Mouse (Mus musculus): ENCODE results near the gene Snx33. TPM values are rescaled to one million over a fixed set of nuclear protein-coding genes. Genes with fewer than 3 reads are reported as not detected.
A peak's percentile ranks its signal among the peaks of the same experiment; 100 is the strongest.
"Not testable (repeated sequence)": the region's sequence is repeated elsewhere in the genome, so short reads cannot be mapped to it uniquely, and the experiment has no call there.

Snx33 gene
- polyA plus RNA-seq, 1 experiment from 2014 or later = 25.8 TPM

GRCm38 (mm10) chr9:56915695-56916410, 12.3 kb downstream of the Snx33 start:
- no peaks in the 10 kb centered on the region for H3K27me3 ChIP-seq
- ChIA-PET CTCF (interaction anchor here (1.5 kb wide), 1 partner anchor 12 kb away, joined by 3 read pairs; the partner anchor contains the start of gene Snx33), POLR2A (interaction anchor here (4.2 kb wide), 1 partner anchor 12 kb away, joined by 13 read pairs; the partner anchor contains the start of gene Snx33)
- no peak for ATAC-seq
- in situ Hi-C loops (cut with MboI; ENCODE audit: low pct_unique_long_range_greater_than_20kb) = no loop called here
- TF ChIP-seq CTCF (IDR thresholded peaks at IDR 0.05) = no peak
- DNase-seq (ENCODE audit: low read depth, low spot score) = no peak

GRCm38 (mm10) chr9:56915116-56915515, 13.1 kb downstream of the Snx33 start:
- no peaks in the 10 kb centered on the region for H3K27me3 ChIP-seq
- DNase-seq (ENCODE audit: low read depth, low spot score) (no peak), ATAC-seq (no peak)
- CTCF ChIA-PET = interaction anchor here (1.5 kb wide), 1 partner anchor 13 kb away, joined by 3 read pairs; the partner anchor contains the start of gene Snx33
- TF ChIP-seq CTCF (IDR thresholded peaks at IDR 0.05) = no peak
- POLR2A ChIA-PET = interaction anchor here (4.2 kb wide), 1 partner anchor 12 kb away, joined by 13 read pairs; the partner anchor contains the start of gene Snx33
- in situ Hi-C loops (cut with MboI; ENCODE audit: low pct_unique_long_range_greater_than_20kb) = no loop called here

DNA sequence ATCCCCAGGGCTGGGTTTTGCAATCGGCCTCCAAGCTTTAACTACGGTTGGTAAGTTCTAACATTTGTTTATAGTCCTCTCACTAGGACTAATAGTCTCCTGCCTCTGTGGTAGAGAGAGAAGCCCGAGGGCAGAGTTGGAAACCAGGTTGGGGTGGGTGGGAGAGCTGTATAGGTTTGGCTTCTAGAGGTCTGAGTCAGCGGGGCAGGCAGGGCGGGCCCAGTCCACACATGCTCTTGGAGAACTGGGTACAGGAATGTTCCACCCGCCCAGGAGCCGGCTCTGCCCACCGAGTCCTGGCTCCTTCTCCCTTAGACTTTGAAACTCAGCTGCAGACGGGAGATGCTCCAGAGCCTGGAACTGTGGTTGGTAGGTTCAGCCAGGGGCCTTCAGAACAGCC, 14.2 kb downstream of the Snx33 start:
- in situ Hi-C loops (cut with MboI; ENCODE audit: low pct_unique_long_range_greater_than_20kb) = no loop called here
- CTCF ChIA-PET = interaction anchor here (1.1 kb wide), 1 partner anchor 9 kb away, joined by 3 read pairs; no protein-coding TSS in a partner anchor
- no peak for TF ChIP-seq CTCF (IDR thresholded peaks at IDR 0.05)
- ATAC-seq (peak; percentile 65), DNase-seq (ENCODE audit: low read depth, low spot score) (no peak)
- no peaks in the 10 kb centered on the region for H3K27me3 ChIP-seq
- POLR2A ChIA-PET = interaction anchor here (4.2 kb wide), 1 partner anchor 14 kb away, joined by 13 read pairs; the partner anchor contains the start of gene Snx33

DNA sequence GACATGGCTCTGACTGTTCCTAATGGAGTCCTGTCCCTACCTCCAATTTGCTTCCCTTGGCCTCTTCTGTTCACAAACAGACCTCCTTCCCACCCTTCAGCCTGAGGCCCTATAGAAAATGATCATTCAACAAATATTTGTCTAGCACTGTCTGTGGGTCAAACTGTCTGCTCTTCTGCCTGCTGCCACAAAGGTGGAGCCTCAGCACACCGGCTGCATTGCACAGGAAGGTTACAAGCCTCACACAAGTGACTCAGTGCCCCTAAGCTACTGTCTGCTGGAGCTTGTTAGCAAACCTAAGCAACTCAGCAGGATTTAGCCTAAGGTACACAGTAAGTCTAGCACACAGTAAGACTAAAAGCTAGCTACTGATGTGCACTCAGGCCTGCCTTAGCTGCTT, 17.2 kb downstream of the Snx33 start:
- POLR2A ChIA-PET = interaction anchor here (1.0 to 1.4 kb wide), 2 partner anchors 13 to 15 kb away, joined by 3 read pairs; no protein-coding TSS in a partner anchor
- H3K27me3 ChIP-seq = no peaks in the 10 kb centered on the region
- CTCF ChIA-PET = no interaction called here
- no peak for TF ChIP-seq CTCF (IDR thresholded peaks at IDR 0.05)
- in situ Hi-C loops (cut with MboI; ENCODE audit: low pct_unique_long_range_greater_than_20kb) = no loop called here
- no peak for DNase-seq (ENCODE audit: low read depth, low spot score)
- ATAC-seq = no peak

- POLR2A ChIA-PET = interaction anchor here (1.0 to 1.4 kb wide), 2 partner anchors 12 to 16 kb away, joined by 3 read pairs; no protein-coding TSS in a partner anchor
- DNase-seq (ENCODE audit: low read depth, low spot score); CTCF ChIA-PET; in situ Hi-C loops (cut with MboI; ENCODE audit: low pct_unique_long_range_greater_than_20kb); ATAC-seq; H3K27me3 ChIP-seq: not testable (repeated sequence)
These were observed 18.2 kb downstream of the Snx33 start for GRCm38 (mm10) chr9:56909991-56910390.

DNA sequence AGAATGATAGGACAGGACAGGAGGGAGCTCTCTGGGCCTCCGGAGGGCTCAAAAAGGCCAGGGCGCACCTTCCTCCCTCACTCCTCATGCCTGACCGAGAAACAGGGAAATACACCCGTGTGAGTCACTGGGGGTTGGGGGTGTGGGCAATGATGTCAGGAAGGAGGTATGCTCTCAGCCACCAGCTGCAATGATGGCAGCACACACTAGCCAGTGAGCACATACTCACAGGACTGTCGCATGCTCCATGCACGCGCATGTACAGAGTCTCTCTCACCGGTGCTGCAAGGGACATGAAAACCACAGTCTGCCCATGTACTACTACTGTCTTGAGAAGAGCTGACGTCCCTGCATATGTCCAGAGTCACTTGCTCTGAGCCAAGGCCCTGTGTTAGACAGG, 20.6 kb downstream of the Snx33 start:
- CTCF ChIA-PET = interaction anchor here (0.9 to 2.2 kb wide), 5 partner anchors 15 to 224 kb away, joined by 3 to 6 read pairs (median 3); partner anchors contain the start of gene Snx33

DNA sequence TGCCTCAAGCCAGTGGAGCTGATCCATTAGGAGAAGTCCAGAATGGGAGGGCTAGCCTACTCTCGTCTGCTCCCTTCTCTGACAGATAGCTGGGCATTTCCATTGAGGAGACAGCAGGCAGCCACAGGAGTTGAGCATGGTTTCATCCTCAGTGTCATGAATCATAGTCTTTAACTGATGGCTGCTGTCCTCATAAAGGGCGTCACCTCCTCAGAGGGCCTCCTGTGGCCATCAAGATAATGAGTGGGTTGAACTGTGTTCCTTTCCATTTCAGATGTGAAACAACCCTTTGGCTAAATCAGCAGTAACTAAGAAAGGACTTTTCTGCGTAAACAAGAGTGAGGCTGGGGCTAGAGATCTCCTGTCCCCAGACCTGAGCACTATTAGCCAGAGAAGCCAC, 24.5 kb downstream of the Snx33 start:
- TF ChIP-seq CTCF (IDR thresholded peaks at IDR 0.05) = no peak
- CTCF ChIA-PET = no interaction called here

More for the DNA sequence above, 20.6 kb downstream of the Snx33 start:
- no peaks in the 10 kb centered on the region for H3K27me3 ChIP-seq
- ATAC-seq (peak; percentile 84), DNase-seq (ENCODE audit: low read depth, low spot score) (no peak)
- in situ Hi-C loops (cut with MboI; ENCODE audit: low pct_unique_long_range_greater_than_20kb) = no loop called here
- POLR2A ChIA-PET = interaction anchor here (1.9 kb wide), 1 partner anchor 17 kb away, joined by 8 read pairs; no protein-coding TSS in a partner anchor
- TF ChIP-seq CTCF (IDR thresholded peaks at IDR 0.05) = no peak

DNA sequence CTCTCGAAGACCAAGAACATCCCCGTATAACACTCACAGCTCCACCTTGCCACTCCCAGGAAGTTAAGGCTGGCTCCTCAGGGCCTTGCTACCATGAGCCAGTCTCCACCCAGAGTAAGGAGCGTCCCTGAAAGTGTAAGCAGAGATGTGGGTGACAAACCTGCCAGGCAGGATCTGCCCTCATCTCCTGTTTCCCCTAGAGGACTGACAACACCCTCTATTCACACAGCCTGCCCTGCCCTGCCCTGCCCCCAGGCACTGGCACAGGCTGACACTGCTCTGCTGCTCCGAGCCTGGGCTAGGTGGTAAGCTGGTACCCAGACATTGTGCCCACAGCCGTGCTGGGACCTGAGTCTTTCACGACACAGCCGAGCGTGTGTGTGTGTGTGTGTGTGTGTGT, 27.0 kb downstream of the Snx33 start:
- H3K27me3 ChIP-seq = no peaks in the 10 kb centered on the region
- ChIA-PET POLR2A (no interaction called here), CTCF (no interaction called here)
- in situ Hi-C loops (cut with MboI; ENCODE audit: low pct_unique_long_range_greater_than_20kb) = no loop called here
- ATAC-seq (no peak), DNase-seq (ENCODE audit: low read depth, low spot score) (no peak)
- TF ChIP-seq CTCF (IDR thresholded peaks at IDR 0.05) = no peak

More for the DNA sequence above, 24.5 kb downstream of the Snx33 start:
- POLR2A ChIA-PET = no interaction called here
- no peak for ATAC-seq
- DNase-seq (ENCODE audit: low read depth, low spot score) = no peak
- in situ Hi-C loops (cut with MboI; ENCODE audit: low pct_unique_long_range_greater_than_20kb) = no loop called here
- no peaks in the 10 kb centered on the region for H3K27me3 ChIP-seq

GRCm38 (mm10) chr9:56900571-56900970, 27.6 kb downstream of the Snx33 start:
- ATAC-seq (no peak), DNase-seq (ENCODE audit: low read depth, low spot score) (no peak)
- in situ Hi-C loops (cut with MboI; ENCODE audit: low pct_unique_long_range_greater_than_20kb) = no loop called here
- no peak for TF ChIP-seq CTCF (IDR thresholded peaks at IDR 0.05)
- CTCF ChIA-PET = interaction anchor here (0.8 kb wide), 1 partner anchor 22 kb away, joined by 3 read pairs; no protein-coding TSS in a partner anchor
- H3K27me3 ChIP-seq = no peaks in the 10 kb centered on the region
- POLR2A ChIA-PET = no interaction called here

GRCm38 (mm10) chr9:56900060-56900459, 28.1 kb downstream of the Snx33 start:
- no peak for ATAC-seq
- ChIA-PET CTCF (interaction anchor here (0.8 to 1.3 kb wide), 3 partner anchors 23 to 28 kb away, joined by 3 to 4 read pairs (median 3); partner anchors contain the start of gene Snx33), POLR2A (no interaction called here)
- H3K27me3 ChIP-seq = no peaks in the 10 kb centered on the region
- in situ Hi-C loops (cut with MboI; ENCODE audit: low pct_unique_long_range_greater_than_20kb) = no loop called here
- DNase-seq (ENCODE audit: low read depth, low spot score) = no peak
- TF ChIP-seq CTCF (IDR thresholded peaks at IDR 0.05) = no peak

GRCm38 (mm10) chr9:56899409-56899808, 28.8 kb downstream of the Snx33 start:
- TF ChIP-seq CTCF (IDR thresholded peaks at IDR 0.05) = no peak
- no peaks in the 10 kb centered on the region for H3K27me3 ChIP-seq
- CTCF ChIA-PET = interaction anchor here (1.2 to 1.3 kb wide), 2 partner anchors 25 to 29 kb away, joined by 3 to 4 read pairs; partner anchors contain the start of gene Snx33
- DNase-seq (ENCODE audit: low read depth, low spot score) (no peak), ATAC-seq (no peak)
- POLR2A ChIA-PET = no interaction called here
- in situ Hi-C loops (cut with MboI; ENCODE audit: low pct_unique_long_range_greater_than_20kb) = loop anchor here (10.0 kb wide), 2 partner anchors 45 to 315 kb away; no protein-coding TSS in a partner anchor
